Mouse (Mus musculus) layer of hippocampus, adult 2 months (tissue): ENCODE measurements around the gene Btrc. TPM values are rescaled to one million over a fixed set of nuclear protein-coding genes. Genes with fewer than 3 reads are reported as not detected.

Source experiments
- DNase-seq, 2 experiments: peaks; one replicate each; pipeline ENCODE4 v3.0.0; 2022; ENCODE audit warnings: low spot score in 2 of 2
- H3K27ac ChIP-seq: fragments of 200-600 bp; 2 replicates; pipeline ENCODE4 v1.8.1; 2022
- H3K4me3 ChIP-seq: fragments of 200-600 bp; 2 replicates; pipeline ENCODE4 v1.8.1; 2022; ENCODE audit warnings: mild to moderate bottlenecking
- CTCF ChIP-seq: fragments of 200-600 bp; conservative IDR thresholded peaks from 2 replicates; pipeline ENCODE4 v1.8.1; 2022; ENCODE audit warnings: antibody characterized with exemption, mild to moderate bottlenecking, moderate library complexity
- total RNA-seq, 2 experiments: library from RNA; stranded (reverse); gene quantifications; 2 replicates each; pipeline ENCODE4 v1.2.3; 2021

Btrc gene
- total RNA-seq, 2 experiments from 2014 or later, result 92.9 to 93.9 TPM

- no peak for DNase-seq
- TF ChIP-seq CTCF, result peak; percentile 79
- Histone ChIP-seq H3K4me3 (no peak overlapping the region), H3K27ac (peak overlapping the region; percentile 68)
Measured at GRCm38 (mm10) chr19:45460749-45461736, 97.5 kb downstream of the Btrc start.

GRCm38 (mm10) chr19:45469760-45470159 lies 106.2 kb downstream of the Btrc start:
- Histone ChIP-seq H3K4me3 (no peak overlapping the region), H3K27ac (no peak overlapping the region)
- TF ChIP-seq CTCF, result peak; percentile 55
- no peak for DNase-seq

GRCm38 (mm10) chr19:45472691-45473520 lies 109.4 kb downstream of the Btrc start:
- peak in 1 of 2 experiments; percentile 37 for DNase-seq
- TF ChIP-seq CTCF, result no peak

GRCm38 (mm10) chr19:45474686-45475085 lies 111.2 kb downstream of the Btrc start:
- DNase-seq, result no peak
- H3K27ac ChIP-seq, result peak overlapping the region; percentile 85

More at GRCm38 (mm10) chr19:45472691-45473520, 109.4 kb downstream of the Btrc start:
- Histone ChIP-seq H3K4me3 (no peak overlapping the region), H3K27ac (peak overlapping the region; percentile 85)

GRCm38 (mm10) chr19:45475928-45476553 lies 112.5 kb downstream of the Btrc start:
- peak; percentile 49 to 60 for DNase-seq
- TF ChIP-seq CTCF, result no peak
- Histone ChIP-seq H3K27ac (peak overlapping the region; percentile 85), H3K4me3 (peak overlapping the region; percentile 23)

More at GRCm38 (mm10) chr19:45474686-45475085, 111.2 kb downstream of the Btrc start:
- no peak for TF ChIP-seq CTCF
- H3K4me3 ChIP-seq, result no peak overlapping the region

GRCm38 (mm10) chr19:45479548-45479947 lies 116.0 kb downstream of the Btrc start:
- H3K4me3 ChIP-seq, result no peak overlapping the region
- TF ChIP-seq CTCF, result no peak
- no peak overlapping the region for H3K27ac ChIP-seq
- no peak for DNase-seq

GRCm38 (mm10) chr19:45480490-45480889 lies 117.0 kb downstream of the Btrc start:
- no peak for DNase-seq
- no peak overlapping the region for H3K4me3 ChIP-seq
- TF ChIP-seq CTCF, result no peak
- H3K27ac ChIP-seq, result no peak overlapping the region

GRCm38 (mm10) chr19:45480951-45481350 lies 117.4 kb downstream of the Btrc start:
- no peak for DNase-seq
- Histone ChIP-seq H3K27ac (no peak overlapping the region), H3K4me3 (no peak overlapping the region)
- TF ChIP-seq CTCF, result no peak

- no peak for DNase-seq
- H3K4me3 ChIP-seq, result no peak overlapping the region
- TF ChIP-seq CTCF, result no peak
- no peak overlapping the region for H3K27ac ChIP-seq
Measured at GRCm38 (mm10) chr19:45483470-45483869, 119.9 kb downstream of the Btrc start.

- H3K27ac ChIP-seq, result peak overlapping the region; percentile 6; the same call in 1 of the 2 replicates
- peak; percentile 75 for TF ChIP-seq CTCF
- peak in 1 of 2 experiments; percentile 23 for DNase-seq
Measured at GRCm38 (mm10) chr19:45486206-45486991, 122.9 kb downstream of the Btrc start.

GRCm38 (mm10) chr19:45486992-45487387 lies 123.5 kb downstream of the Btrc start:
- TF ChIP-seq CTCF, result no peak
- Histone ChIP-seq H3K27ac (peak overlapping the region; percentile 51; the same call in 1 of the 2 replicates), H3K4me3 (no peak overlapping the region)
- no peak for DNase-seq

More at GRCm38 (mm10) chr19:45486206-45486991, 122.9 kb downstream of the Btrc start:
- H3K4me3 ChIP-seq, result no peak overlapping the region

- no peak overlapping the region for H3K27ac ChIP-seq
- TF ChIP-seq CTCF, result no peak
- no peak for DNase-seq
- no peak overlapping the region for H3K4me3 ChIP-seq
Measured at GRCm38 (mm10) chr19:45489961-45490360, 126.4 kb downstream of the Btrc start.
